Mouse (Mus musculus) liver, embryonic 11.5 days (tissue): ENCODE data around the gene St8sia1. TPM values are rescaled to one million over a fixed set of nuclear protein-coding genes. Genes with fewer than 3 reads are reported as not detected.

Experiments used
- ATAC-seq: fragments of 200-750 bp; cut with Nextera tagmentation; replicated peaks from 2 replicates; pipeline ENCODE4 v1.8.0; 2017; ENCODE audit warnings: moderate number of reproducible peaks, mild to moderate bottlenecking, moderate TSS enrichment, moderate library complexity; ENCODE audit not compliant: low FRiP score
- DNase-seq: peaks from one replicate; pipeline ENCODE4 v3.0.0-alpha.2; 2017; ENCODE audit warnings: low spot score
- H3K27ac ChIP-seq: fragments of 300-500 bp; sonication (generic); 2 replicates; pipeline ENCODE4 v1.5.1; 2014; ENCODE audit warnings: mild to moderate bottlenecking, low read depth, low read length, control low read depth
- H3K27me3 ChIP-seq: fragments of 300-500 bp; sonication (generic); replicated peaks from 2 replicates; pipeline ENCODE4 v1.6.1; 2014; ENCODE audit warnings: low read length, mixed read lengths; ENCODE audit not compliant: control insufficient read depth, insufficient read depth
- H3K36me3 ChIP-seq: fragments of 300-500 bp; sonication (generic); 2 replicates; pipeline ENCODE4 v1.6.1; 2014; ENCODE audit warnings: mild to moderate bottlenecking, low read length, moderate library complexity, mixed read lengths; ENCODE audit not compliant: control insufficient read depth, insufficient read depth
- H3K4me1 ChIP-seq: fragments of 300-500 bp; sonication (generic); replicated peaks from 2 replicates; pipeline ENCODE4 v1.6.1; 2014; ENCODE audit warnings: low read length, mixed read lengths; ENCODE audit not compliant: control insufficient read depth, insufficient read depth
- H3K4me2 ChIP-seq: fragments of 300-500 bp; sonication (generic); 2 replicates; pipeline ENCODE4 v1.6.1; 2014; ENCODE audit warnings: mild to moderate bottlenecking, control low read depth, moderate library complexity
- H3K4me3 ChIP-seq: fragments of 300-500 bp; sonication (generic); 2 replicates; pipeline ENCODE4 v1.5.1; 2014; ENCODE audit warnings: low read depth, low read length, control low read depth
- H3K9ac ChIP-seq: fragments of 300-500 bp; sonication (generic); 2 replicates; pipeline ENCODE4 v1.6.1; 2014; ENCODE audit warnings: low read depth, low read length, control low read depth
- H3K9me3 ChIP-seq: fragments of 300-500 bp; sonication (generic); 2 replicates; pipeline ENCODE4 v1.6.1; 2016; ENCODE audit warnings: low read length, inconsistent platforms, mixed read lengths; ENCODE audit not compliant: control insufficient read depth
- WGBS: fragments of 180-500 bp; shearing (Covaris S2); extraction: QIAGEN DNeasy Blood & Tissue Kit; methylation state at CpG from one replicate; pipeline ENCODE4 v1.1.7; 2014; 5-methylcytosine and 5-hydroxymethylcytosine counted together
- polyA plus RNA-seq: library from polyadenylated mRNA; unstranded; fragments of >200 nt; fragmentation: Nextera tagmentation; extraction: Ambion mirVana; gene quantifications from 2 replicates; pipeline ENCODE4 v1.2.1, GENCODE M21; 2014

Gene St8sia1
- polyA plus RNA-seq, 1 experiment from 2014 or later: 2.1 TPM

GRCm38 (mm10) chr6:142944470-142944869, 19.8 kb downstream of the St8sia1 start:
- no peak for ATAC-seq
- no peaks in the 10 kb centered on the region for H3K9me3 ChIP-seq
- H3K4me3 ChIP-seq: no peak overlapping the region
- DNase-seq: no peak
- 80% methylated on average over 3 of the region's 3 CpGs for WGBS
- H3K4me1 ChIP-seq: peaks cover 7% of the 10 kb centered on the region
- no peaks in the 10 kb centered on the region for H3K36me3 ChIP-seq
- H3K27me3 ChIP-seq: no peaks in the 10 kb centered on the region
- H3K9ac ChIP-seq: no peak overlapping the region
- H3K4me2 ChIP-seq: no peak overlapping the region
- no peak overlapping the region for H3K27ac ChIP-seq

DNA sequence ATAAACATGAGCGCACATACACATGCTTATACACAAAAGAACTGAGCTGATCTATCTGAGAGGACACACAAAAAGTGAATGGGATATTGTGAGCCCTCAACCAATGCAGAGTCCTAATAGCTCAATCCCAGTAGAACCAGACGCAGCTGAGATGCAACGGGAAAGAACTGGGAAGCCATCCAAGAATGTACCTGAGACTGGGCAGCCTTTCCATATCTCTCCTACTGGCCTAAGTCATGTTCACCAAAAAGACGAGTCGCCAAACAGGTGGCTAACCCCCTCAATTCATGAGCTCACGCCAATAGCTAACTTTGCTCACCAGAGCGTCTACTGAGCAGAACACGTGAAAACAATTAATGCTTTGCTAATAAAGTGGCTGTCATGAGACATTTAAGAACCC, 20.8 kb downstream of the St8sia1 start:
- H3K4me3 ChIP-seq: no peak overlapping the region
- no peak overlapping the region for H3K27ac ChIP-seq
- H3K4me2 ChIP-seq: no peak overlapping the region
- DNase-seq: no peak
- H3K9me3 ChIP-seq: no peaks in the 10 kb centered on the region
- H3K9ac ChIP-seq: no peak overlapping the region
- H3K4me1 ChIP-seq: peaks cover 7% of the 10 kb centered on the region
- H3K27me3 ChIP-seq: no peaks in the 10 kb centered on the region
- ATAC-seq: no peak
- 78% methylated on average over 8 of the region's 8 CpGs for WGBS
- no peaks in the 10 kb centered on the region for H3K36me3 ChIP-seq

- Histone ChIP-seq H3K9ac (no peak overlapping the region), H3K27ac (no peak overlapping the region), H3K36me3 (no peaks in the 10 kb centered on the region), H3K9me3 (no peaks in the 10 kb centered on the region), H3K27me3 (no peaks in the 10 kb centered on the region), H3K4me2 (no peak overlapping the region), H3K4me1 (peaks cover 7% of the 10 kb centered on the region), H3K4me3 (no peak overlapping the region)
- DNase-seq (no peak), ATAC-seq (no peak)
- 82% methylated on average over 11 of the region's 11 CpGs for WGBS
These were observed 22.5 kb downstream of the St8sia1 start for GRCm38 (mm10) chr6:142941596-142942381.

- whole genome bisulfite sequencing: 90% methylated on average over 8 of the region's 8 CpGs
- H3K27ac ChIP-seq: no peak overlapping the region
- H3K4me2 ChIP-seq: no peak overlapping the region
- H3K9ac ChIP-seq: no peak overlapping the region
- H3K27me3 ChIP-seq: no peaks in the 10 kb centered on the region
- no peak overlapping the region for H3K4me3 ChIP-seq
- H3K4me1 ChIP-seq: peaks cover 7% of the 10 kb centered on the region
- DNase-seq (no peak), ATAC-seq (no peak)
- no peaks in the 10 kb centered on the region for H3K36me3 ChIP-seq
- no peaks in the 10 kb centered on the region for H3K9me3 ChIP-seq
These were observed 23.2 kb downstream of the St8sia1 start for GRCm38 (mm10) chr6:142941078-142941477.

DNA sequence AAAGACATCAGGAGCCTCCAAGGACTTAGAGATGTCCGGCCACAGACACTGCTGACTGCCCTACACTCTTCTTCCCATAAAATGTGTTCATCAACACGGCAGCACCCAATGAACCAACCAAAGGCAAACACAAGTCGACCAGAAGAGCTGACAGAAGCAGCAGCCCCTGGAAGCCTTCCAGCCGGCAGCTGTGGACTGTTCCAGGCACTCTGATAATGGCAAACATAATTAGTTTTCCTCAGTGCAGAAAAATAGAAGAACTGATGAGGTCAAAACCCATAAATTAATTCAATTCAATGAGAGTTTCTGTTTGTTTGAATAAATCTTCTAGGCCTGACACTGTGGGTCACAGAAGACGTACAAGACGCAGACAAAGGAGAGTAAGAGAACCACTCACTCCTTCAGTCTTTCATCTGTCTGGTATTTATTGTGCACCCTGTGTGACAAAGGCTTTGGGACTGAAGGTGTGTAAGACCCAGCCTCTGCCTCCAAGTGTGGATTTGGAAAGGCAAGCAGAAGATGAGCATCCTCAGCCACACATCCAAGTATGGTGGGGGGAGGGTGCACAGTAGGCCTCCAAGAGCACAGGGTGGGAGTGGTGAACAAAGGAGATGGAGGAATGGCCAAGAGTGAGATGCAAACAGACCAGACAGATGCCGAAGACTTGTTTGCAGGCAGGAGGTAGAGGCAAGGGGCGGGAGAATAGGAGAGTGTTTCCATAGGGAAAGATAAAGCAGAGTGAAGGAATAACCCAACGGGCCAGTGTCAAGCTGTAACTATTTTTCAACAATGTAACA, 25.5 kb downstream of the St8sia1 start:
- no peak for ATAC-seq

GRCm38 (mm10) chr6:142938074-142938473, 26.2 kb downstream of the St8sia1 start:
- Histone ChIP-seq H3K9ac (no peak overlapping the region), H3K4me3 (no peak overlapping the region), H3K36me3 (no peaks in the 10 kb centered on the region), H3K4me2 (no peak overlapping the region), H3K9me3 (no peaks in the 10 kb centered on the region), H3K4me1 (no peaks in the 10 kb centered on the region; the same call in 1 of the 2 replicates), H3K27ac (no peak overlapping the region), H3K27me3 (no peaks in the 10 kb centered on the region)
- no peak for ATAC-seq
- no peak for DNase-seq

More for the DNA sequence above, 25.5 kb downstream of the St8sia1 start:
- Histone ChIP-seq H3K27ac (no peak overlapping the region), H3K27me3 (no peaks in the 10 kb centered on the region), H3K9me3 (no peaks in the 10 kb centered on the region), H3K9ac (no peak overlapping the region), H3K4me3 (no peak overlapping the region), H3K4me1 (no peaks in the 10 kb centered on the region; the same call in 1 of the 2 replicates), H3K4me2 (no peak overlapping the region), H3K36me3 (no peaks in the 10 kb centered on the region)
- WGBS: 65% methylated on average over 9 of the region's 9 CpGs
- DNase-seq: no peak

DNA sequence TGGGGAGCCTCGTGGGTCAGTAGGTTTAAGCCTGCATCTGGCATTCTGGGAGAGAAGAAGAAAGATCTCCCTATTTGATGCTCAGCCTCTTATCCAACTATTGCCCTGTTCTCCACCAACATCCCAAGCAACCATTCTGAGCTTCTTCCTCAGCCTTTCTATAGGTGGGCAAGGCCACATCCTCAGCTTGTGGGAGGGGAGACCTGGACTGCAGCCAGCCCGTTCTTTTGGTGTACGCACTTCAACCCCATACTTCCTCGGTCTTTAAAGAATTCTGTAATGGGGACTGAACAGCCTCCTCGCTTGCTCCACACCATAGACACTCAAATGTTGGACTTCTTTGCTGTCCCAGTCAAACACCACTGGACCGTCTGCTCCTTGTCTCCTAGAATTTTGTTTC, 31.7 kb downstream of the St8sia1 start:
- Histone ChIP-seq H3K9ac (no peak overlapping the region), H3K36me3 (no peaks in the 10 kb centered on the region), H3K27me3 (no peaks in the 10 kb centered on the region), H3K27ac (no peak overlapping the region), H3K4me2 (no peak overlapping the region), H3K4me1 (no peaks in the 10 kb centered on the region), H3K9me3 (no peaks in the 10 kb centered on the region), H3K4me3 (no peak overlapping the region)
- ATAC-seq: no peak
- no peak for DNase-seq
- 60% methylated on average over 6 of the region's 6 CpGs for WGBS

- DNase-seq (no peak), ATAC-seq (no peak)
- H3K4me1 ChIP-seq: no peaks in the 10 kb centered on the region
- H3K9me3 ChIP-seq: no peaks in the 10 kb centered on the region
- H3K36me3 ChIP-seq: no peaks in the 10 kb centered on the region
- no peak overlapping the region for H3K4me3 ChIP-seq
- H3K4me2 ChIP-seq: no peak overlapping the region
- H3K27me3 ChIP-seq: no peaks in the 10 kb centered on the region
- no peak overlapping the region for H3K27ac ChIP-seq
- no peak overlapping the region for H3K9ac ChIP-seq
- 40% methylated on average over 9 of the region's 9 CpGs for WGBS
These were observed 32.1 kb downstream of the St8sia1 start for GRCm38 (mm10) chr6:142932144-142932543.
